In genomic region chr1:170699553-170699952, GRCm38 (mm10) we compare ENCODE assay signal across 18 mouse cellular contexts. TPM values are rescaled to one million over a fixed set of nuclear protein-coding genes. Genes with fewer than 3 reads are reported as not detected.
DNase-seq lines count a peak whose midpoint lies in the region; ATAC-seq and TF ChIP-seq lines count a peak whose summit lies in the region.
"Had no signal": no experiment of that assay in that cellular context is flagged by ENCODE, and none has a peak within 500 bp of the region (broad histone marks: within the 10 kb centered on the region; RNA-seq: fewer than 3 reads in every experiment).

No protein-coding gene starts in this region.

- no peaks in the 10 kb centered on the region for H3K9me3 ChIP-seq in lung, embryonic 16.5 days (ENCODE audit: control insufficient read depth, low read length)
- H3K9me3 ChIP-seq in stomach, postnatal 0 days (ENCODE audit: control insufficient read depth, low read length) = no peaks in the 10 kb centered on the region
- H3K9me3 ChIP-seq: hindbrain, embryonic 12.5 days; stomach, embryonic 15.5 days had no signal

- H3K4me1 ChIP-seq in lung, embryonic 16.5 days (replicated peaks; ENCODE audit: control insufficient read depth, insufficient read depth, low read length) = peaks cover 11% of the 10 kb centered on the region
- H3K4me1 ChIP-seq in embryonic fibroblast, embryonic 13.5 days (ENCODE audit: control insufficient read depth, insufficient read depth, low read length) = peaks cover 14% of the 10 kb centered on the region; the same call in 1 of the 2 replicates
- no peaks in the 10 kb centered on the region for H3K4me1 ChIP-seq in stomach, postnatal 0 days (replicated peaks; ENCODE audit: control insufficient read depth, insufficient read depth)
- H3K4me1 ChIP-seq: hindbrain, embryonic 12.5 days had no signal

- H3K36me3 ChIP-seq in lung, embryonic 16.5 days (ENCODE audit: control insufficient read depth, insufficient read depth, low read length) = no peaks in the 10 kb centered on the region
- no peaks in the 10 kb centered on the region for H3K36me3 ChIP-seq in stomach, postnatal 0 days (ENCODE audit: control insufficient read depth, insufficient read depth, low read length)
- H3K36me3 ChIP-seq: hindbrain, embryonic 12.5 days; stomach, embryonic 15.5 days had no signal

- intact Hi-C loops in gastrocnemius, adult 2 months (cut with DNase I) = no loop called here

- no peak for TF ChIP-seq CTCF in gastrocnemius, adult 2 months (IDR thresholded peaks at IDR 0.05)
- no peak for TF ChIP-seq CTCF in embryonic fibroblast, embryonic 13.5 days (IDR thresholded peaks at IDR 0.05; ENCODE audit: borderline replicate concordance, insufficient read depth, low read length)
- TF ChIP-seq CTCF in stomach, postnatal 0 days (IDR thresholded peaks at IDR 0.05; ENCODE audit: low read depth) = no peak

- no peak for TF ChIP-seq EP300 in stomach, postnatal 0 days (optimal IDR thresholded peaks at IDR 0.05)

- DNase-seq in gastrocnemius, adult 2 months = no peak
- DNase-seq in gastrocnemius, postnatal 10 days = no peak
- no peak for DNase-seq in lung, postnatal 25 days (ENCODE audit: low spot score)
- no peak for DNase-seq in stomach, postnatal 0 days (ENCODE audit: low spot score)
- DNase-seq in left cerebral cortex, adult 11 months (ENCODE audit: low spot score) = no peak
- DNase-seq: adrenal gland, adult 8-10 months; B cell, adult 2 months; cerebellum, adult 9-10 months; liver; lung, adult 18-20 months; thymus, postnatal 25 days had no signal

- TF ChIP-seq POLR2A in embryonic fibroblast, embryonic 13.5 days (IDR thresholded peaks at IDR 0.05; ENCODE audit: low read depth, low read length) = no peak

- H3K4me3 ChIP-seq in gastrocnemius, adult 2 months = no peak overlapping the region
- no peak overlapping the region for H3K4me3 ChIP-seq in lung, embryonic 16.5 days (ENCODE audit: low read length)
- no peak overlapping the region for H3K4me3 ChIP-seq in embryonic fibroblast, embryonic 13.5 days (ENCODE audit: insufficient read depth, low read length)
- no peak overlapping the region for H3K4me3 ChIP-seq in stomach, postnatal 0 days (ENCODE audit: low read depth, low read length)
- H3K4me3 ChIP-seq: erythroblast, embryonic 14.5 days; hindbrain, embryonic 12.5 days; stomach, embryonic 15.5 days had no signal

- 67% methylated on average over 9 of the region's 9 CpGs for WGBS in lung, embryonic 16.5 days
- WGBS in stomach, postnatal 0 days = 49% methylated on average over 9 of the region's 9 CpGs

- H3K27me3 ChIP-seq in lung, embryonic 16.5 days (ENCODE audit: control insufficient read depth, insufficient read depth, low read depth, low read length) = no peaks in the 10 kb centered on the region
- H3K27me3 ChIP-seq in stomach, postnatal 0 days (ENCODE audit: control insufficient read depth, insufficient read depth, low read length) = no peaks in the 10 kb centered on the region
- H3K27me3 ChIP-seq: hindbrain, embryonic 12.5 days; stomach, embryonic 15.5 days had no signal

- no peak overlapping the region for H3K4me2 ChIP-seq in lung, embryonic 16.5 days (ENCODE audit: low read depth, low read length)
- H3K4me2 ChIP-seq in stomach, postnatal 0 days (replicated peaks; ENCODE audit: low read depth) = no peak overlapping the region
- H3K4me2 ChIP-seq: hindbrain, embryonic 12.5 days; stomach, embryonic 15.5 days had no signal

- H3K27ac ChIP-seq in gastrocnemius, adult 2 months = peak overlapping the region; percentile 68
- no peak overlapping the region for H3K27ac ChIP-seq in lung, embryonic 16.5 days (ENCODE audit: low read length)
- peak overlapping the region; percentile 63 for H3K27ac ChIP-seq in embryonic fibroblast, embryonic 13.5 days (ENCODE audit: insufficient read depth, low read length)
- peak overlapping the region; percentile 40; the same call in 1 of the 2 replicates for H3K27ac ChIP-seq in stomach, postnatal 0 days (replicated peaks)
- H3K27ac ChIP-seq: hindbrain, embryonic 12.5 days; stomach, embryonic 15.5 days had no signal

- H3K9ac ChIP-seq in lung, embryonic 16.5 days (ENCODE audit: low read length) = no peak overlapping the region
- no peak overlapping the region for H3K9ac ChIP-seq in stomach, postnatal 0 days (ENCODE audit: low read length)
- H3K9ac ChIP-seq: hindbrain, embryonic 12.5 days; stomach, embryonic 15.5 days had no signal

- ATAC-seq in lung, embryonic 16.5 days (ENCODE audit: low read depth) = 0 out of 2 replicates have a peak, but pooled peaks have one; percentile 4
- peak; percentile 69; the same call in 1 of the 2 replicates for ATAC-seq in stomach, postnatal 0 days (ENCODE audit: low FRiP score, low TSS enrichment)
- ATAC-seq: forebrain, embryonic 16.5 days had no signal

RNA-seq across cellular contexts. Expression of gene Olfml2b, which starts 55.2 kb away (rescaled TPM):
- total RNA-seq in gastrocnemius, adult 2 months (2021) = 1 to 10 TPM; 2.9 to 6.6 TPM
- total RNA-seq in gastrocnemius, postnatal 10 days (2021) = 10 to 100 TPM; 54.3 to 69.6 TPM
- 21.9 TPM in 2 replicates for polyA plus RNA-seq in lung, embryonic 16.5 days (2015; fragmentation: Nextera tagmentation; extraction: Ambion mirVana)
- 59.1 and 62.1 TPM in 2 replicates for polyA plus RNA-seq in embryonic fibroblast, embryonic 13.5 days (2011; ENCODE audit: insufficient read length, low read depth, missing spikeins)
- 31.8 and 33.6 TPM in 2 replicates for polyA plus RNA-seq in stomach, postnatal 0 days (2015; fragmentation: Nextera tagmentation; extraction: Ambion mirVana)
- total RNA-seq: monocyte, adult 5-6 weeks had no signal
- polyA plus RNA-seq: erythroblast, embryonic 14.5 days had no signal
